Mouse (Mus musculus): Measurements from ENCODE around the gene Olfr1388.
"Not testable (repeated sequence)": the region's sequence is repeated elsewhere in the genome, so short reads cannot be mapped to it uniquely, and the experiment has no call there.

Olfr1388 gene

GRCm38 (mm10) chr11:49436411-49436810, at the start of gene Olfr1388:
Olfr1388 (plus strand) TSS chr11:49436624.
- no peak for DNase-seq

- not testable (repeated sequence) for DNase-seq
These were observed 43.7 kb upstream of the Olfr1388 start for GRCm38 (mm10) chr11:49392707-49393106.

DNA sequence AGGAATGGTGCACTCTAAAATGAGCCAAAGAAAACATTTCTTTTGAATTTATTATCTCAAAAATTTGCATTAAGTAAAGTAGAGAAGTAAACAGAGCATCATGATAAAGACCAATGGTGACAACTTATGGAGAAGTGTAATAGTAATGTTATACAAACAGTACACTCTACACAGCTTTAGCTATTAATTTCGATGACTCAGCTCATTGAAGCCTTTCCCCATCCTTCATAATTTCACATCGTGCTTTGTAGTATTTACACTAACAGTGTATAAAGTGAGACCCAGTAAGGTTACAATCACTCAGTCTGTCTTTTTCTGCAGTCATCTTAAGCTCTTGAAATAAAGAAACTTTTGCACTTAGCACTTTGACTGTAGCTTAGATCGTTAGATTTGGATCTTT, 29.6 kb upstream of the Olfr1388 start:
- DNase-seq: no peak

- DNase-seq: no peak
These were observed 25.9 kb upstream of the Olfr1388 start for GRCm38 (mm10) chr11:49410540-49410939.

DNA sequence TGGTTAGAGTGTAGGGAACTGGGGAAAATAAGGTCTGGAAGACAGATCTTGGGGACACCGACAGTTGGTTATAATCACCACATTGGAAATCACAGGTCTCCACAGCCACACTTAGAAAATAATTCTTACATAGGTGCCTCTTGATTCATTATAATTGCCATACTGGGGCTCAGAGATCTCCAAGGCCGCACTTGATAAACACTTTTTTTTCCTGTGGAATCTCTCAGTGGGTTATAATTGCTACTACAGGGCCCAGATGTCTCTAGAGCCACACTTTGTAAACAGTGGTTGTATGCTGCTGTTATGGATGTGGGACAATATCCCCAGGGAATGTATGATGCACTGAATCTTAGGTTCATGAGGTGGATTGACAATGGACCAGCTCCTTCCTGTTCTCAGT, 13.7 kb upstream of the Olfr1388 start, which contains the start of gene Olfr1389:
TSS of gene Olfr1389 (plus strand) at position 301 of the 400 bp plus-strand sequence.
- no peak for DNase-seq

- DNase-seq: no peak
These were observed 11.0 kb upstream of the Olfr1388 start for GRCm38 (mm10) chr11:49425257-49425927.

GRCm38 (mm10) chr11:49429641-49430040, 6.8 kb upstream of the Olfr1388 start:
- no peak for DNase-seq

DNA sequence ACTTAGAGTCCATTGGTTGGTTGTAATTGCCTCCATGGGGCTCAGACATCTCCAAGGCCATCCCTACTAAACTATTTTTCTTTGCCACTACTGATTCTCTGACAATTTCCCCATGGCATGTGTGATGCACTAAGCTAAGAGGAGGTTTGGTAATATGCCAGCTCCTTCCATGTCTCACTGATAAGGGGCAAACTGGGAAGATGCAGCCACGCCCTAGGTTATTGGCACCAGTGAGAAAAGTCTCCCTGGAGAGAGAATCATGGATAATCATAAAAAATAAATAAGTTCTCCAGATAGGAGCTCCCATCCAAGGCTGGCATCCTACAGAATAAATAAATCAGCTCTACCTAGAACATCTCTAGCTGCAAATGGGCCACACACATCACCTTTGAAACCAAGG, 18.6 kb downstream of the Olfr1388 start, which contains the start of gene Olfr1387:
TSS of gene Olfr1387 (plus strand) at position 301 of the 400 bp plus-strand sequence.
- no peak for DNase-seq

GRCm38 (mm10) chr11:49464746-49465145, 28.3 kb downstream of the Olfr1388 start, which contains the start of gene Olfr1386:
Olfr1386 (plus strand) TSS chr11:49465046.
- DNase-seq: not testable (repeated sequence)

DNA sequence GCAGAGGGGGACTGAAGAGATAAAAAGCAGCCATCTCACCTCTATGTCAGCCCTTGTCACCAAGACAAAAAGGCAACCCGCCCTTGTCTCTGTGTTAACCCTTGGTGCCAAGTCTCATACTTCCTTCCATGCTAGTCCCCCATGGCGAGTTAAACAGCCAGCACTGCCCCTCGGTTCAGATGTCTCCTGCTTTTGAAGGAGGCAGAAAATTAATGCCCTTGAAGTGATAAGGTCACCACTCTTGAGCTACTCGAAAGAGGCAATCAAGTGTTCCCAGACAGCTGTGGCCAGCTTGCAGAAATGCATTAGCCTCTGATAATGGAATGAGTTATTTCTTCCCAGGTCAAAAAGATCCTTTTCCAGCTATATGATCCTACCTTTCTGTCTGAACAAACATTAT, 49.5 kb downstream of the Olfr1388 start:
- no peak for DNase-seq

- DNase-seq: not testable (repeated sequence)
These were observed 52.3 kb downstream of the Olfr1388 start, which contains the start of gene Olfr1385 for GRCm38 (mm10) chr11:49488770-49489169. Olfr1385 (plus strand) TSS chr11:49489070.
